Mouse (Mus musculus) hindbrain, embryonic 11.5 days (tissue): ENCODE measurements at regions not wholly inside any gene's neighbourhood (a gene's known extent, or its start where the extent isn't known, plus 50 kb on each side); places are given as distances from the start of the nearest gene placed in this dataset.

ENCODE experiments used
- ATAC-seq: fragments of 200-750 bp; cut with Nextera tagmentation; 2 replicates; pipeline ENCODE4 v1.8.0; 2017; ENCODE audit warnings: mild to moderate bottlenecking, moderate TSS enrichment, moderate library complexity; ENCODE audit not compliant: low FRiP score
- DNase-seq: peaks from one replicate; pipeline ENCODE4 v3.0.0-alpha.2; 2015; ENCODE audit warnings: low spot score
- H3K27ac ChIP-seq: fragments of 300-500 bp; sonication (generic); 2 replicates; pipeline ENCODE4 v1.5.1; 2014; ENCODE audit warnings: mild to moderate bottlenecking, low read depth, low read length
- H3K27me3 ChIP-seq: fragments of 300-500 bp; sonication (generic); 2 replicates; pipeline ENCODE4 v1.6.1; 2014; ENCODE audit warnings: mild to moderate bottlenecking, low read length, moderate library complexity, mixed read lengths; ENCODE audit not compliant: control insufficient read depth, insufficient read depth
- H3K36me3 ChIP-seq: fragments of 300-500 bp; sonication (generic); 2 replicates; pipeline ENCODE4 v1.6.1; 2014; ENCODE audit warnings: mild to moderate bottlenecking, low read length, moderate library complexity, mixed read lengths; ENCODE audit not compliant: control insufficient read depth, insufficient read depth
- H3K4me1 ChIP-seq: fragments of 300-500 bp; sonication (generic); replicated peaks from 2 replicates; pipeline ENCODE4 v1.6.1; 2014; ENCODE audit warnings: low read length, mixed read lengths; ENCODE audit not compliant: control insufficient read depth, insufficient read depth
- H3K4me2 ChIP-seq: fragments of 300-500 bp; sonication (generic); replicated peaks from 2 replicates; pipeline ENCODE4 v1.6.1; 2014; ENCODE audit warnings: mild to moderate bottlenecking, low read depth, low read length
- H3K4me3 ChIP-seq: fragments of 300-500 bp; sonication (generic); 2 replicates; pipeline ENCODE4 v1.5.1; 2014; ENCODE audit warnings: low read depth, low read length
- H3K9ac ChIP-seq: fragments of 300-500 bp; sonication (generic); 2 replicates; pipeline ENCODE4 v1.6.1; 2014; ENCODE audit warnings: low read depth, low read length
- H3K9me3 ChIP-seq: fragments of 300-500 bp; sonication (generic); 2 replicates; pipeline ENCODE4 v1.6.1; 2016; ENCODE audit warnings: low read length; ENCODE audit not compliant: control insufficient read depth
- WGBS: fragments of 180-500 bp; shearing (Covaris S2); extraction: QIAGEN DNeasy Blood & Tissue Kit; methylation state at CpG from one replicate; pipeline ENCODE4 v1.1.7; 2014; 5-methylcytosine and 5-hydroxymethylcytosine counted together

DNA sequence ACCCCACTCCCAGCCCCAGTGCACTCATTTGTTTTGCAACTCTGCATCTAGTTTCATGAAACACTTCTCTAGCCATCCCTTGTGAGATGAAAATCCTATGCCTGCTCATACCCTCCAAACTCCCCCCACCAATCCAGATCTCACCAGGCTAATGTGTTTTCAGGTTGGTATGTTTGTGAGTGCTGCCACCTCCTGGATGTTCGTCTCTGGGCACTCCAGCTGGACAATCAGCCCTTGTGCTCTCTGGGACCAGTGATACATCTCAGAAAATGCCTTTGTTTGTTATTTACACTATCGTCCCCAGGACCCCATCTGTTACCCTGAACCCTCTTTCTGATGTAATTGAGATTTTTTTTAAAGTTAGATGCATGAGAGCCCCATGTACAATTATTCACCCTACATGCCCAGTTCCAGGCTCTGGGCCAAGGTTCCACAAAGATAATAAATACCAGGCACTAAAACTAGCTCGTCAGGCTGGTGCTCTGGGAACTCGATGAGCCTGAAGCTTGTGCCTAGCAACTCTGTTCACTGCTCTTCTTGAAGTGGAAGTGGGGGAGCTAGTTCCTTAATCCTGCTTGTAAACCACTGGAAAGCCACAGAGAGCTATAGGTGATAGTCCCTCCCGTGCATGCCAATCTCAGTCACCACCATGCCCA is 304.2 kb downstream of the Gm9195 start:
- H3K4me2 ChIP-seq, result no peak overlapping the region
- H3K4me1 ChIP-seq, result no peaks in the 10 kb centered on the region
- no peaks in the 10 kb centered on the region for H3K27me3 ChIP-seq
- DNase-seq, result peak; percentile 59
- H3K27ac ChIP-seq, result no peak overlapping the region
- no peaks in the 10 kb centered on the region for H3K9me3 ChIP-seq
- ATAC-seq, result no peak
- 44% methylated on average over 5 of the region's 5 CpGs for WGBS
- H3K9ac ChIP-seq, result no peak overlapping the region
- H3K36me3 ChIP-seq, result no peaks in the 10 kb centered on the region
- no peak overlapping the region for H3K4me3 ChIP-seq

DNA sequence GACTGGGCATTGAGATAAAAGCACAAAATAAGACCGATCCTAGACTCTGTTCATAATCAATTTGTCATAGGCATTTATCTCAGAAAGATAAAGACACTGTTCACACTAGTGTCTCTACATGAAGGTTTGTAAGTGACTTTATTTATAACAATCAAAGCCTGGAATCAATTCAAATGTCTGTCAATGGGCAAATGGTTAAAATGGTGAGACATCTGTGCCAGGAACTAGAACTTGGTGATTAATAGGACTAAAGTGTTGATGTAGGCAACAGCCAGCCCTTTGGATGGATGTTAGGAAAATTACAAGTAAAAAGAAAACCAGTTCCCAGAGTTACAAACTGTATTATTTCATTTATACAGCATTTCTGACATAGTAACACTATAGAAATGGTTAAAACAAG is 315.9 kb downstream of the Gm9195 start:
- Histone ChIP-seq H3K27me3 (no peaks in the 10 kb centered on the region), H3K9ac (no peak overlapping the region), H3K9me3 (no peaks in the 10 kb centered on the region), H3K4me2 (no peak overlapping the region), H3K4me3 (no peak overlapping the region), H3K27ac (no peak overlapping the region), H3K4me1 (no peaks in the 10 kb centered on the region), H3K36me3 (no peaks in the 10 kb centered on the region)
- no peak for ATAC-seq
- 94% methylated on average over 1 of the region's 1 CpGs for WGBS
- DNase-seq, result no peak

DNA sequence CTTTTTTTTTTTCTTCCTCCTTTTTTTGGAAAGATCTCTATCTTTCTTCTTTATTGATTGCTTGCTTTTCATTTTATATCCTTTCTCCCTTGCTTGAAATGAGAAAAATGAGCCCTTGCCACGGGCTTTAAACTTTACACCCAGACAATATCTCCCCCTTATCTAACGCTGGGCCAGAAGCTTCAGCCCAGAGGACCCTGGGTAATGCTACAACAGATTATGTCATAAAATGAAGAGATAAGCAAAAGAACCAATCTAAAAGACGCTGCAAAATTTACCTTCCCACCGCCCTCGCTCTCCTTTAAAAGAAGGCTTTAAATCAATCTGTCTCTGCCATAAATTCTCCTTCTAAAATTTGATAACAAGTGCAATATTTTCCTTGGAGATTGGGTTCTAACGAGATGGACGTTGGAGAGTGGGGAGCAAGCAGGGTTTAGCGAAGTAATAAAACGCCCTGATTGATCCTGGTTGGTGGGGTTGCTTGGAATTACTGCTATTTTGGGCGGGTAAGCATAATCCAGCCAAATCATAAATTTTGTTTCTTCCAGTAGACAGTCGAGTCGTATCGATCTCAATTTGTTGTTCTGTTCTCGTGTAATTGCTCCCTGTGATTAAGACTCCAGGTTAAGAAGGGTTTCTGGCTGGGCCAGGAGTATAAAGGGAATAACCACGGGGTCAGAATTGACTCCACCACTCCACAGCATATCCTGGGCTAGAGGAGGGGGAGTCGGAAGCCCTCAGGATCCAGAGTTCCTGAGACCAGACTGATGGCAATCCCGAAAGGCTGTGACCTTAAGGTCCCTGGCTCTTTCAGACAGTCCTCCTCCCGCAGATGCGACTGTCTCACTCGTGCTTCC is 318.9 kb downstream of the Gm9195 start:
- Histone ChIP-seq H3K27ac (no peak overlapping the region), H3K36me3 (no peaks in the 10 kb centered on the region), H3K4me2 (no peak overlapping the region), H3K27me3 (no peaks in the 10 kb centered on the region), H3K4me1 (no peaks in the 10 kb centered on the region), H3K9ac (no peak overlapping the region), H3K9me3 (no peaks in the 10 kb centered on the region), H3K4me3 (no peak overlapping the region)
- no peak for DNase-seq
- no peak for ATAC-seq
- 86% methylated on average over 20 of the region's 20 CpGs for WGBS

DNA sequence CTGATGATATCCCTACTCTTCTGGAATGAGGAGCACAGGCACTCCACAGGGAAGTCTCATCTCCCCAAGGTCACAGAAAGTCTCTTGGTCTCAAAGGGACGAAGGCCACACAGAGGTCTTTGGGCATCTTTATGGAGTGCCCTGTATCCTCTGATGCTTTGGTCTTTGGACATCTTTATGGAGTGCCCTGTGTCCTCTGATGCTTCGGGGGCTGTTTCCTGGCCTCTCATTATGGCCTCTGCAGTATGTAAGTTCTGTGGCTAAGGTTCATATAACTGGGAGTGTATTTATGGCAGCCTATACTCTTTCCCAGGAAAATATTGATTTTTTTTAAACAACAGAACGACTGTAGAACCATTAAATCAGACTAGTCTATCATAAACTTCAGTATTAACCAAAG is 319.9 kb downstream of the Gm9195 start:
- Histone ChIP-seq H3K36me3 (no peaks in the 10 kb centered on the region), H3K4me3 (no peak overlapping the region), H3K27ac (no peak overlapping the region), H3K9ac (no peak overlapping the region), H3K4me1 (no peaks in the 10 kb centered on the region), H3K9me3 (no peaks in the 10 kb centered on the region), H3K27me3 (no peaks in the 10 kb centered on the region), H3K4me2 (no peak overlapping the region)
- ATAC-seq (no peak), DNase-seq (no peak)
- 74% methylated on average over 3 of the region's 3 CpGs for WGBS

DNA sequence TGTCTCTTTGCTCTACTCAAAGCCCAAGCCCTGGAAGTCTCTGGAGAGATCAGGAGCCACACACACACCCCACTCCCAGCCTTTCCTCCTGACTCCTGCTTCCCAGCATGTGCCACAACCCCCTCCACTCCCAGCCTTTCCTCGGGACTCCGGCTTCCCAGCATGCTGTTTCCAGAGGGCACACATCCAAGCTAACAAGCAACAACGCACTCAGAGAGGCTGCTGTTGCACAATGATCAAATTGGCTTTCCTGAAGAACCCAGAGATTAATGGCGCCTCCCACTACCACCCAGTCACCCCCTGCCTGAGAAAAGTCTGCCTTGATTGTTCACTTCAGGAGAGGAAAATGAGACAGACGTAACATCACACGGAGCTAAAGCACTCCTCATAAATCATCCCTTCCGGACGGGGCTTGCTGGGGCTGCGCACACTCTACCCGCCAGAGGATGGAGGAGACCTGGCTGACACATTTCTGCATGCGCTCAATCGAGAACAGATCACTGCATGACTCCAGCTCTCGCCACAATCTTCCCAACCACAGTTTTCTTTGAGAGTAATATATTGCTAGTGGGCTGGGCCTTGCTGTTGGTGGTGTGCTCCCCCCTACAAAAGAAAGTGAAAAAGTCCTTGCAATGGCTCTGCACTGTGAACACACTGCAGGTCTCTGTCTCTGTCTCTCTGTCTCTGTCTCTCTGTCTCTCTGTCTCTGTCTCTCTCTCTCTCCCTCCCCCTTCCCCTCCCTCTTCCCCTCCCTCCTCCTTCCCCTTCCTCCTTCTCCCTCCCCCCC is 332.9 kb downstream of the Gm9195 start:
- ATAC-seq, result peak; percentile 89
- Histone ChIP-seq H3K36me3 (no peaks in the 10 kb centered on the region), H3K4me3 (no peak overlapping the region), H3K9me3 (no peaks in the 10 kb centered on the region), H3K4me2 (peak overlapping the region; percentile 29; the same call in 1 of the 2 replicates), H3K27ac (no peak overlapping the region), H3K4me1 (no peaks in the 10 kb centered on the region), H3K9ac (no peak overlapping the region), H3K27me3 (no peaks in the 10 kb centered on the region)
- WGBS, result 31% methylated on average over 13 of the region's 13 CpGs
- peak; percentile 33 for DNase-seq

DNA sequence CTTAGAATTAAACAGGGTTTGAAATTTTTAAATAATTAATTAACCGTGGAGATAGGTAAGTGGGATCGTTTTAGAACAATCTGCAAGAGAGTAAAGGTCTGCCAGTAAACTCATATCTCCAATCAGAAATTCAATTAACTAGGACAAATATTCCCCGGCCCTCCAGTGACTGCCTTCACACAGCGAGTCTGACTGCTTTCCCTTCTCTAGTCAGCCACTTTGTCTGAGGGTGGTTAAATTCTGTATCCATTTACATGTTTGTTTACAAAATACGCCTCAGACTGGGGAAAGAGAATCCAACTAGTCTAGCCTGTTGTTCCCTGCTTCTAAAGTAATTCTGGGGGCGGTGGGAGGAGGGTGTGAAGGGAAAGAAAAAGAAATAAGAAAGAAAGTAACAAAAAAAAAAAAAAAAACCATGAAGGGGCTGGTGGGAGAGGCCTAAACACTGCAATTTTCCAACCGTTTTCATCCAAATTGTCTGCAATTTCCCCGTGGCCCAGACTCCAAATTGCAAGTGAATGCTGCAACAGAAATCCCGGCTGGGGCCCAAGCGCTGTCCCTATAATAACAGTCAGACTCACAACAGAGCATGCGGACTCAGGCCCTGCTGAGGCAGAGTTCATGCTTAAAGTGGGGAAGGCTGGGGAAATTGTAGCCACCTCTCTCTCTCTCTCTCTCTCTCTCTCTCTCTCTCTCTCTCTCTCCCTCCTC is 336.3 kb downstream of the Gm9195 start:
- no peak overlapping the region for H3K27ac ChIP-seq
- no peaks in the 10 kb centered on the region for H3K4me1 ChIP-seq
- H3K9me3 ChIP-seq, result no peaks in the 10 kb centered on the region
- no peak overlapping the region for H3K4me2 ChIP-seq
- H3K27me3 ChIP-seq, result no peaks in the 10 kb centered on the region
- no peaks in the 10 kb centered on the region for H3K36me3 ChIP-seq
- ATAC-seq, result no peak
- 32% methylated on average over 11 of the region's 11 CpGs for WGBS
- no peak overlapping the region for H3K4me3 ChIP-seq
- DNase-seq, result no peak
- H3K9ac ChIP-seq, result no peak overlapping the region

DNA sequence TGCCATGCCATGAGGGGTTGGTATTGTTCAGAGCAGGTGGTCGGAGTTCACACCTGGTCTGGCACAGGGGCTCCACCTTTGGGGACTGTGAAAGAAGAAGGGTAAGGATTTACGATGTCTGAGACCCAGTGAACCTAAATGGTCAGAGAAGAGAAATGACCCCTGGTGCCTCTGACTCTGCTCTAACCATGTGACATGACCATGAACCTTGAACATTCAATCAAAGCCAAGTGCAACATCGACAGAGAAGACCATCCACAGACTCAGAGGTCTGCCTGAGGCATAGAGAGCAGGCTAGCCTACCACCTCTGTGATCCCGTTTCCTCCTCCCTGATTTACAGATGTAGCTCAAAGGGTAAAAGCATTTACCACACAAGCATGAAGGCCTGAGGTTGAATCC is 340.0 kb downstream of the Gm9195 start:
- Histone ChIP-seq H3K4me3 (no peak overlapping the region), H3K9ac (no peak overlapping the region), H3K27me3 (no peaks in the 10 kb centered on the region), H3K4me1 (no peaks in the 10 kb centered on the region), H3K9me3 (no peaks in the 10 kb centered on the region), H3K4me2 (no peak overlapping the region), H3K27ac (no peak overlapping the region), H3K36me3 (no peaks in the 10 kb centered on the region)
- 82% methylated on average over 4 of the region's 4 CpGs for WGBS
- DNase-seq (no peak), ATAC-seq (no peak)

DNA sequence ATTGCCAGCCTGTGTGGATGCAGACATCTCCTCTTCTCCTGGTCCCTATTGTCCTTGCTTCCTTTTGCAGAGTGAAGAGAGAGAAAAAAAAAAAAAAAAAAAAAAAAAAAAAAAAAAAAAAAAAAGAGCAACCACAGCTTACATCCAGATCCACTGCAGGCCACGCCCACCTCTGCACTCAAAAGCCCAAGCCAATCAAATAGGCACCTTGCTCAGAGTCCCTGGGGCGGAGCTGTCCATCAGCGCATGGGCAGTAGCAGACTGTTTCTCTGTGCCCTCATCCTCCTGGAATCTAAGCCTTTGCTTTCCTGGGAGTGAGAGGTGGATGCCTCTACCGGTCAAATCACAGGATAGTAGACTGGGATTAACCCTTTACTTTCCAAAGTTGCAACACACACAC is 342.2 kb downstream of the Gm9195 start:
- no peak overlapping the region for H3K27ac ChIP-seq
- DNase-seq (peak; percentile 52), ATAC-seq (0 out of 2 replicates have a peak, but pooled peaks have one; percentile 19)
- H3K9ac ChIP-seq, result no peak overlapping the region
- 38% methylated on average over 4 of the region's 4 CpGs for WGBS
- H3K9me3 ChIP-seq, result no peaks in the 10 kb centered on the region
- no peaks in the 10 kb centered on the region for H3K36me3 ChIP-seq
- H3K27me3 ChIP-seq, result no peaks in the 10 kb centered on the region
- no peaks in the 10 kb centered on the region for H3K4me1 ChIP-seq
- no peak overlapping the region for H3K4me2 ChIP-seq
- no peak overlapping the region for H3K4me3 ChIP-seq
